Mouse (Mus musculus): ENCODE measurements around the gene Foxp1. TPM values are rescaled to one million over a fixed set of nuclear protein-coding genes. Genes with fewer than 3 reads are reported as not detected.

Foxp1 gene
- polyA plus RNA-seq, 1 experiment from 2014 or later = 110 TPM

- no peak for ATAC-seq (replicated peaks; ENCODE audit: insufficient number of reproducible peaks, low FRiP score, low TSS enrichment)
- Histone ChIP-seq H3K36me3 (ENCODE audit: control insufficient read depth, insufficient read depth, low read length) (no peaks in the 10 kb centered on the region), H3K9ac (ENCODE audit: low read depth, low read length) (no peak overlapping the region), H3K4me3 (ENCODE audit: low read depth, low read length) (no peak overlapping the region), H3K27me3 (ENCODE audit: control insufficient read depth, insufficient read depth, low read length) (no peaks in the 10 kb centered on the region), H3K4me1 (ENCODE audit: control insufficient read depth, insufficient read depth, low read length) (no peaks in the 10 kb centered on the region), H3K4me2 (no peak overlapping the region), H3K27ac (ENCODE audit: low read depth, low read length) (no peak overlapping the region), H3K9me3 (replicated peaks; ENCODE audit: control insufficient read depth, low read length) (no peaks in the 10 kb centered on the region)
- WGBS (ENCODE audit: insufficient replicate concordance) = 88% methylated on average over 4 of the region's 4 CpGs
These were observed 95.2 kb downstream of the Foxp1 start for GRCm38 (mm10) chr6:99427301-99427700.

GRCm38 (mm10) chr6:99425044-99425443, 97.5 kb downstream of the Foxp1 start:
- ATAC-seq (replicated peaks; ENCODE audit: insufficient number of reproducible peaks, low FRiP score, low TSS enrichment) = no peak

GRCm38 (mm10) chr6:99420666-99421065, 101.9 kb downstream of the Foxp1 start:
- Histone ChIP-seq H3K27ac (ENCODE audit: low read depth, low read length) (no peak overlapping the region), H3K4me2 (no peak overlapping the region), H3K9ac (ENCODE audit: low read depth, low read length) (no peak overlapping the region), H3K9me3 (replicated peaks; ENCODE audit: control insufficient read depth, low read length) (no peaks in the 10 kb centered on the region), H3K4me3 (ENCODE audit: low read depth, low read length) (no peak overlapping the region), H3K4me1 (ENCODE audit: control insufficient read depth, insufficient read depth, low read length) (no peaks in the 10 kb centered on the region), H3K36me3 (ENCODE audit: control insufficient read depth, insufficient read depth, low read length) (no peaks in the 10 kb centered on the region), H3K27me3 (ENCODE audit: control insufficient read depth, insufficient read depth, low read length) (no peaks in the 10 kb centered on the region)
- ATAC-seq (replicated peaks; ENCODE audit: insufficient number of reproducible peaks, low FRiP score, low TSS enrichment) = no peak
- 77% methylated on average over 8 of the region's 8 CpGs for WGBS (ENCODE audit: insufficient replicate concordance)

More at GRCm38 (mm10) chr6:99425044-99425443, 97.5 kb downstream of the Foxp1 start:
- no peaks in the 10 kb centered on the region for H3K9me3 ChIP-seq (replicated peaks; ENCODE audit: control insufficient read depth, low read length)
- no peaks in the 10 kb centered on the region for H3K36me3 ChIP-seq (ENCODE audit: control insufficient read depth, insufficient read depth, low read length)
- no peaks in the 10 kb centered on the region for H3K27me3 ChIP-seq (ENCODE audit: control insufficient read depth, insufficient read depth, low read length)
- no peak overlapping the region for H3K27ac ChIP-seq (ENCODE audit: low read depth, low read length)
- H3K4me1 ChIP-seq (ENCODE audit: control insufficient read depth, insufficient read depth, low read length) = no peaks in the 10 kb centered on the region
- no peak overlapping the region for H3K9ac ChIP-seq (ENCODE audit: low read depth, low read length)
- WGBS (ENCODE audit: insufficient replicate concordance) = 70% methylated on average over 3 of the region's 3 CpGs
- no peak overlapping the region for H3K4me3 ChIP-seq (ENCODE audit: low read depth, low read length)
- H3K4me2 ChIP-seq = no peak overlapping the region

- Histone ChIP-seq H3K27ac (ENCODE audit: low read depth, low read length) (no peak overlapping the region), H3K4me1 (ENCODE audit: control insufficient read depth, insufficient read depth, low read length) (peaks cover 8% of the 10 kb centered on the region; the same call in 1 of the 2 replicates), H3K27me3 (ENCODE audit: control insufficient read depth, insufficient read depth, low read length) (no peaks in the 10 kb centered on the region), H3K36me3 (ENCODE audit: control insufficient read depth, insufficient read depth, low read length) (no peaks in the 10 kb centered on the region), H3K9ac (ENCODE audit: low read depth, low read length) (no peak overlapping the region), H3K4me3 (ENCODE audit: low read depth, low read length) (no peak overlapping the region), H3K4me2 (no peak overlapping the region), H3K9me3 (replicated peaks; ENCODE audit: control insufficient read depth, low read length) (no peaks in the 10 kb centered on the region)
- ATAC-seq (replicated peaks; ENCODE audit: insufficient number of reproducible peaks, low FRiP score, low TSS enrichment) = no peak
- 85% methylated on average over 6 of the region's 6 CpGs for WGBS (ENCODE audit: insufficient replicate concordance)
These were observed 109.9 kb downstream of the Foxp1 start for GRCm38 (mm10) chr6:99412598-99412997.

- Histone ChIP-seq H3K36me3 (ENCODE audit: control insufficient read depth, insufficient read depth, low read length) (no peaks in the 10 kb centered on the region), H3K9me3 (replicated peaks; ENCODE audit: control insufficient read depth, low read length) (no peaks in the 10 kb centered on the region), H3K4me1 (ENCODE audit: control insufficient read depth, insufficient read depth, low read length) (peaks cover 14% of the 10 kb centered on the region; the same call in 1 of the 2 replicates), H3K27ac (ENCODE audit: low read depth, low read length) (no peak overlapping the region), H3K27me3 (ENCODE audit: control insufficient read depth, insufficient read depth, low read length) (no peaks in the 10 kb centered on the region), H3K9ac (ENCODE audit: low read depth, low read length) (no peak overlapping the region), H3K4me3 (ENCODE audit: low read depth, low read length) (no peak overlapping the region), H3K4me2 (no peak overlapping the region)
- no peak for ATAC-seq (replicated peaks; ENCODE audit: insufficient number of reproducible peaks, low FRiP score, low TSS enrichment)
- WGBS (ENCODE audit: insufficient replicate concordance) = 69% methylated on average over 5 of the region's 5 CpGs
These were observed 112.9 kb downstream of the Foxp1 start for GRCm38 (mm10) chr6:99409602-99410001.

GRCm38 (mm10) chr6:99408880-99409279, 113.6 kb downstream of the Foxp1 start:
- Histone ChIP-seq H3K36me3 (ENCODE audit: control insufficient read depth, insufficient read depth, low read length) (no peaks in the 10 kb centered on the region), H3K9me3 (replicated peaks; ENCODE audit: control insufficient read depth, low read length) (no peaks in the 10 kb centered on the region), H3K4me1 (ENCODE audit: control insufficient read depth, insufficient read depth, low read length) (peaks cover 14% of the 10 kb centered on the region; the same call in 1 of the 2 replicates), H3K27ac (ENCODE audit: low read depth, low read length) (no peak overlapping the region), H3K9ac (ENCODE audit: low read depth, low read length) (no peak overlapping the region), H3K27me3 (ENCODE audit: control insufficient read depth, insufficient read depth, low read length) (no peaks in the 10 kb centered on the region), H3K4me3 (ENCODE audit: low read depth, low read length) (no peak overlapping the region), H3K4me2 (no peak overlapping the region)
- WGBS (ENCODE audit: insufficient replicate concordance) = 35% methylated on average over 4 of the region's 4 CpGs
- ATAC-seq (replicated peaks; ENCODE audit: insufficient number of reproducible peaks, low FRiP score, low TSS enrichment) = no peak

- 0 out of 2 replicates have a peak, but pooled peaks cover 6% of the 10 kb centered on the region for H3K4me1 ChIP-seq (ENCODE audit: control insufficient read depth, insufficient read depth, low read length)
- H3K27me3 ChIP-seq (ENCODE audit: control insufficient read depth, insufficient read depth, low read length) = no peaks in the 10 kb centered on the region
- no peaks in the 10 kb centered on the region for H3K9me3 ChIP-seq (replicated peaks; ENCODE audit: control insufficient read depth, low read length)
- no peaks in the 10 kb centered on the region for H3K36me3 ChIP-seq (ENCODE audit: control insufficient read depth, insufficient read depth, low read length)
- H3K4me3 ChIP-seq (ENCODE audit: low read depth, low read length) = no peak overlapping the region
- H3K9ac ChIP-seq (ENCODE audit: low read depth, low read length) = no peak overlapping the region
- H3K4me2 ChIP-seq = no peak overlapping the region
- WGBS (ENCODE audit: insufficient replicate concordance) = 92% methylated on average over 6 of the region's 6 CpGs
- H3K27ac ChIP-seq (ENCODE audit: low read depth, low read length) = no peak overlapping the region
- ATAC-seq (replicated peaks; ENCODE audit: insufficient number of reproducible peaks, low FRiP score, low TSS enrichment) = no peak
These were observed 118.6 kb downstream of the Foxp1 start for GRCm38 (mm10) chr6:99403755-99404390.

GRCm38 (mm10) chr6:99402941-99403340, 119.6 kb downstream of the Foxp1 start:
- 0 out of 2 replicates have a peak, but pooled peaks cover 6% of the 10 kb centered on the region for H3K4me1 ChIP-seq (ENCODE audit: control insufficient read depth, insufficient read depth, low read length)
- no peak overlapping the region for H3K9ac ChIP-seq (ENCODE audit: low read depth, low read length)
- H3K27ac ChIP-seq (ENCODE audit: low read depth, low read length) = no peak overlapping the region
- no peaks in the 10 kb centered on the region for H3K27me3 ChIP-seq (ENCODE audit: control insufficient read depth, insufficient read depth, low read length)
- ATAC-seq (replicated peaks; ENCODE audit: insufficient number of reproducible peaks, low FRiP score, low TSS enrichment) = no peak
- WGBS (ENCODE audit: insufficient replicate concordance) = 74% methylated on average over 9 of the region's 9 CpGs
- H3K9me3 ChIP-seq (replicated peaks; ENCODE audit: control insufficient read depth, low read length) = no peaks in the 10 kb centered on the region
- no peak overlapping the region for H3K4me3 ChIP-seq (ENCODE audit: low read depth, low read length)
- H3K4me2 ChIP-seq = no peak overlapping the region
- no peaks in the 10 kb centered on the region for H3K36me3 ChIP-seq (ENCODE audit: control insufficient read depth, insufficient read depth, low read length)

GRCm38 (mm10) chr6:99402370-99402769, 120.2 kb downstream of the Foxp1 start:
- Histone ChIP-seq H3K9ac (ENCODE audit: low read depth, low read length) (no peak overlapping the region), H3K4me1 (ENCODE audit: control insufficient read depth, insufficient read depth, low read length) (0 out of 2 replicates have a peak, but pooled peaks cover 6% of the 10 kb centered on the region), H3K9me3 (replicated peaks; ENCODE audit: control insufficient read depth, low read length) (no peaks in the 10 kb centered on the region), H3K27ac (ENCODE audit: low read depth, low read length) (no peak overlapping the region), H3K36me3 (ENCODE audit: control insufficient read depth, insufficient read depth, low read length) (no peaks in the 10 kb centered on the region), H3K27me3 (ENCODE audit: control insufficient read depth, insufficient read depth, low read length) (no peaks in the 10 kb centered on the region), H3K4me2 (no peak overlapping the region), H3K4me3 (ENCODE audit: low read depth, low read length) (no peak overlapping the region)
- ATAC-seq (replicated peaks; ENCODE audit: insufficient number of reproducible peaks, low FRiP score, low TSS enrichment) = no peak
- WGBS (ENCODE audit: insufficient replicate concordance) = 73% methylated on average over 3 of the region's 3 CpGs
